Mouse (Mus musculus): ENCODE results near the gene Kcnj15. TPM values are rescaled to one million over a fixed set of nuclear protein-coding genes. Genes with fewer than 3 reads are reported as not detected.
A peak's percentile ranks its signal among the peaks of the same experiment; 100 is the strongest.

Kcnj15 gene
- polyA plus RNA-seq, 1 experiment, result 12.5 TPM

GRCm38 (mm10) chr16:95332159-95332558 lies 74.8 kb downstream of the Kcnj15 start:
- Histone ChIP-seq H3K4me1 (replicated peaks; ENCODE audit: control insufficient read depth, insufficient read depth, low read length) (no peaks in the 10 kb centered on the region), H3K36me3 (ENCODE audit: control insufficient read depth, insufficient read depth, low read length) (no peaks in the 10 kb centered on the region), H3K27me3 (ENCODE audit: control insufficient read depth, insufficient read depth, low read length) (no peaks in the 10 kb centered on the region), H3K4me3 (ENCODE audit: control insufficient read depth, insufficient read depth, low read length) (no peak overlapping the region), H3K27ac (ENCODE audit: control insufficient read depth, insufficient read depth, low read length) (no peak overlapping the region)
- 94% methylated on average over 5 of the region's 5 CpGs for WGBS
- TF ChIP-seq POLR2A (IDR thresholded peaks at IDR 0.05; ENCODE audit: control insufficient read depth, extremely low read depth, insufficient read depth, low read length, poor library complexity), result no peak
- no peak for TF ChIP-seq CTCF (IDR thresholded peaks at IDR 0.05; ENCODE audit: borderline replicate concordance, control insufficient read depth, extremely low read depth, insufficient read depth, low read length, poor library complexity)
- no peak for DNase-seq

GRCm38 (mm10) chr16:95340885-95341791 lies 83.8 kb downstream of the Kcnj15 start:
- Histone ChIP-seq H3K4me3 (ENCODE audit: control insufficient read depth, insufficient read depth, low read length) (no peak overlapping the region), H3K27ac (ENCODE audit: control insufficient read depth, insufficient read depth, low read length) (no peak overlapping the region)
- WGBS, result 54% methylated on average over 28 of the region's 28 CpGs

GRCm38 (mm10) chr16:95342030-95342429 lies 84.7 kb downstream of the Kcnj15 start:
- Histone ChIP-seq H3K27me3 (ENCODE audit: control insufficient read depth, insufficient read depth, low read length) (no peaks in the 10 kb centered on the region), H3K36me3 (ENCODE audit: control insufficient read depth, insufficient read depth, low read length) (no peaks in the 10 kb centered on the region), H3K27ac (ENCODE audit: control insufficient read depth, insufficient read depth, low read length) (no peak overlapping the region), H3K4me3 (ENCODE audit: control insufficient read depth, insufficient read depth, low read length) (no peak overlapping the region), H3K4me1 (replicated peaks; ENCODE audit: control insufficient read depth, insufficient read depth, low read length) (no peaks in the 10 kb centered on the region)
- DNase-seq, result no peak
- 64% methylated on average over 8 of the region's 8 CpGs for WGBS
- no peak for TF ChIP-seq CTCF (IDR thresholded peaks at IDR 0.05; ENCODE audit: borderline replicate concordance, control insufficient read depth, extremely low read depth, insufficient read depth, low read length, poor library complexity)
- no peak for TF ChIP-seq POLR2A (IDR thresholded peaks at IDR 0.05; ENCODE audit: control insufficient read depth, extremely low read depth, insufficient read depth, low read length, poor library complexity)

More at GRCm38 (mm10) chr16:95340885-95341791, 83.8 kb downstream of the Kcnj15 start:
- peak; percentile 85 for DNase-seq
- TF ChIP-seq CTCF (IDR thresholded peaks at IDR 0.05; ENCODE audit: borderline replicate concordance, control insufficient read depth, extremely low read depth, insufficient read depth, low read length, poor library complexity), result peak; percentile 83
- TF ChIP-seq POLR2A (IDR thresholded peaks at IDR 0.05; ENCODE audit: control insufficient read depth, extremely low read depth, insufficient read depth, low read length, poor library complexity), result no peak
- Histone ChIP-seq H3K4me1 (replicated peaks; ENCODE audit: control insufficient read depth, insufficient read depth, low read length) (no peaks in the 10 kb centered on the region), H3K27me3 (ENCODE audit: control insufficient read depth, insufficient read depth, low read length) (no peaks in the 10 kb centered on the region), H3K36me3 (ENCODE audit: control insufficient read depth, insufficient read depth, low read length) (no peaks in the 10 kb centered on the region)

GRCm38 (mm10) chr16:95344961-95345360 lies 87.6 kb downstream of the Kcnj15 start:
- TF ChIP-seq POLR2A (IDR thresholded peaks at IDR 0.05; ENCODE audit: control insufficient read depth, extremely low read depth, insufficient read depth, low read length, poor library complexity), result no peak
- no peak overlapping the region for H3K27ac ChIP-seq (ENCODE audit: control insufficient read depth, insufficient read depth, low read length)
- H3K36me3 ChIP-seq (ENCODE audit: control insufficient read depth, insufficient read depth, low read length), result no peaks in the 10 kb centered on the region
- peaks cover 7% of the 10 kb centered on the region for H3K4me1 ChIP-seq (replicated peaks; ENCODE audit: control insufficient read depth, insufficient read depth, low read length)
- no peak overlapping the region for H3K4me3 ChIP-seq (ENCODE audit: control insufficient read depth, insufficient read depth, low read length)
- no peak for DNase-seq
- 72% methylated on average over 10 of the region's 10 CpGs for WGBS
- no peaks in the 10 kb centered on the region for H3K27me3 ChIP-seq (ENCODE audit: control insufficient read depth, insufficient read depth, low read length)

GRCm38 (mm10) chr16:95345882-95346281 lies 88.5 kb downstream of the Kcnj15 start:
- no peak overlapping the region for H3K4me3 ChIP-seq (ENCODE audit: control insufficient read depth, insufficient read depth, low read length)
- 4% methylated on average over 5 of the region's 7 CpGs for WGBS
- peaks cover 7% of the 10 kb centered on the region for H3K4me1 ChIP-seq (replicated peaks; ENCODE audit: control insufficient read depth, insufficient read depth, low read length)
- H3K36me3 ChIP-seq (ENCODE audit: control insufficient read depth, insufficient read depth, low read length), result no peaks in the 10 kb centered on the region
- DNase-seq, result peak; percentile 74
- no peak overlapping the region for H3K27ac ChIP-seq (ENCODE audit: control insufficient read depth, insufficient read depth, low read length)
- no peaks in the 10 kb centered on the region for H3K27me3 ChIP-seq (ENCODE audit: control insufficient read depth, insufficient read depth, low read length)
- TF ChIP-seq CTCF (IDR thresholded peaks at IDR 0.05; ENCODE audit: borderline replicate concordance, control insufficient read depth, extremely low read depth, insufficient read depth, low read length, poor library complexity) (no peak), POLR2A (IDR thresholded peaks at IDR 0.05; ENCODE audit: control insufficient read depth, extremely low read depth, insufficient read depth, low read length, poor library complexity) (no peak)

- no peak overlapping the region for H3K4me3 ChIP-seq (ENCODE audit: control insufficient read depth, insufficient read depth, low read length)
- H3K36me3 ChIP-seq (ENCODE audit: control insufficient read depth, insufficient read depth, low read length), result no peaks in the 10 kb centered on the region
- 84% methylated on average over 3 of the region's 3 CpGs for WGBS
- no peaks in the 10 kb centered on the region for H3K27me3 ChIP-seq (ENCODE audit: control insufficient read depth, insufficient read depth, low read length)
- no peak overlapping the region for H3K27ac ChIP-seq (ENCODE audit: control insufficient read depth, insufficient read depth, low read length)
- TF ChIP-seq CTCF (IDR thresholded peaks at IDR 0.05; ENCODE audit: borderline replicate concordance, control insufficient read depth, extremely low read depth, insufficient read depth, low read length, poor library complexity) (no peak), POLR2A (IDR thresholded peaks at IDR 0.05; ENCODE audit: control insufficient read depth, extremely low read depth, insufficient read depth, low read length, poor library complexity) (no peak)
- peaks cover 10% of the 10 kb centered on the region for H3K4me1 ChIP-seq (replicated peaks; ENCODE audit: control insufficient read depth, insufficient read depth, low read length)
- no peak for DNase-seq
Observed at GRCm38 (mm10) chr16:95347202-95347601, 89.8 kb downstream of the Kcnj15 start.

Measured in thymus, adult 2 months (tissue).